Mouse (Mus musculus): ENCODE data around the gene Adamtsl5.

GRCm38 (mm10) chr10:80389185-80389708 is 41.0 kb upstream of the Adamtsl5 start:
- TF ChIP-seq EP300 (optimal IDR thresholded peaks at IDR 0.05) (no peak), CTCF (IDR thresholded peaks at IDR 0.05; ENCODE audit: low read depth) (no peak)
